Mouse (Mus musculus): ENCODE data around the gene Fam47e. TPM values are rescaled to one million over a fixed set of nuclear protein-coding genes. Genes with fewer than 3 reads are reported as not detected.

The Fam47e gene
- polyA plus RNA-seq, 1 experiment: 0.56 TPM

DNA sequence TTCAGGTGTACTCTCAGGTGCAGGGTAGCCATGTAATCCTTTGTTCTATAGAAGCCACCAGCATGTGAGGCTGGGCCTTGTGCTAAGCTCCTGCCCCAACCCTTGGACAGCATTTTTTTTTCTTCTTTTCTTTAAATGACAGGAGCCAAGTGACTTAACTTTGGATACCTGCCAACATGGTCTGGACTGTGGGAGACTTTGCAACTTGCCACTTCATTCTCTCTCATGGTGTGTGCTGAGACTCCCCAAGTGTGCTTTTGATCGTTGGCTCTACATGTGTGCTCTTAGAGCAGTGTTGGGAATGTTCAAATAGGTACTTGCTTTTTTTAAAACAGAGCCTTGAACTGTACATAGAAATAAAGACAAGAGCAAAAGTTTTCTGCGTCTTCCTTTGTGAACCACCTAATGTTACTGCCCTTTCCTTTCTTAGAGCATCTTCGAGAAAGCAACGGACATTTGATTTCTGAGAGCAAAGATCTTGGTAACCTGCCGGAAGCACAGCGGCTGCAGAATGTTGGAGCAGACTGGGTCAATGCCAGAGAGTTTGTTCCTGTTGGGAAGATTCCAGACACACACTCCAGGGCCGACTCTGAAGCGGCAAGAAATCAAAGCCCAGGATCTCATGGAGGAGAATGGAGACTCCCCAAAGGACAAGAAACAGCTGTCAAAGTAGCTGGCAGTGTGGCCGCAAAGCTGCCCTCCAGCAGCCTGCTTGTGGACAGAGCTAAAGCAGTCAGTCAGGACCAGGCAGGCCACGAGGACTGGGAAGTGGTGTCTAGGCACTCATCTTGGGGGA, 49.8 kb downstream of the Fam47e start:
- DNase-seq (ENCODE audit: low read depth): peak; percentile 26
- TF ChIP-seq POLR2A (IDR thresholded peaks at IDR 0.05; ENCODE audit: borderline replicate concordance, extremely low read depth, insufficient read depth, insufficient read length, poor library complexity, severe bottlenecking) (no peak), CTCF (IDR thresholded peaks at IDR 0.05; ENCODE audit: borderline replicate concordance, extremely low read depth, insufficient read depth, insufficient read length) (no peak)

DNA sequence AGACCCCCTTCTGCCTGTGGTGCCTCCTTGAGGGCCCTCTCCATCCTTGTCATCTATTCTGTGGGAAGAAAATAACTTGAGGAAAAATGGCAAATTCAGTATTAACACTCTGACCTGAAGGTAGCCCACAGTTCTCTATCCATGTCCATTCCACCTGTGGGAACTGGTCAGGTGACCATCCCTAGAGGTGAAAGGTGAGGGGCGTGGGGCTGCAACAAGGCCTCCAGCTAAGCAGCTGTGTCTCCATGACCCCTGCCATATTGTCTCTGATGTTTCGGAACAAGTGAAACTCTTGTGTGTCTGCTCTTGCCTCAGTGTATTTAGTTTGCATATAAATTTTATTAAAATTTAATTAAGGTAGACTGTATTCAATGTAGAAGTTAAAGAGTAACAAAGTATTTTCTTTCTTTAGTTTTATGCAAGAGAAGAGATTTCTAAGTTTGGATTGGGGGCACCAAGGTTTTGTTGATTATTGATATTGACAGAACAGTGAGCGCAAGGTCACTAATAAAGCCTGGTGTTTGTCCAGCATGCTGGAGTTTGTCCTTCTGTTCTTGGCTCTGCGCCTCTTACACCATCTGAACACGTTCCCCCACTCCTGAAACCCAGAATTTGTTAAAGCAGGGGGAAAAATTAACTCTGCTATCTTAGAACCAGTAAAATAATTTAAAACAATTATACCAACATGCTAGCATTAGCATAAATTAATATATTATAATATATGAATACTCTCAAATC, 52.8 kb downstream of the Fam47e start:
- TF ChIP-seq POLR2A (IDR thresholded peaks at IDR 0.05; ENCODE audit: borderline replicate concordance, extremely low read depth, insufficient read depth, insufficient read length, poor library complexity, severe bottlenecking) (no peak), CTCF (IDR thresholded peaks at IDR 0.05; ENCODE audit: borderline replicate concordance, extremely low read depth, insufficient read depth, insufficient read length) (no peak)
- no peak for DNase-seq (ENCODE audit: low read depth)

DNA sequence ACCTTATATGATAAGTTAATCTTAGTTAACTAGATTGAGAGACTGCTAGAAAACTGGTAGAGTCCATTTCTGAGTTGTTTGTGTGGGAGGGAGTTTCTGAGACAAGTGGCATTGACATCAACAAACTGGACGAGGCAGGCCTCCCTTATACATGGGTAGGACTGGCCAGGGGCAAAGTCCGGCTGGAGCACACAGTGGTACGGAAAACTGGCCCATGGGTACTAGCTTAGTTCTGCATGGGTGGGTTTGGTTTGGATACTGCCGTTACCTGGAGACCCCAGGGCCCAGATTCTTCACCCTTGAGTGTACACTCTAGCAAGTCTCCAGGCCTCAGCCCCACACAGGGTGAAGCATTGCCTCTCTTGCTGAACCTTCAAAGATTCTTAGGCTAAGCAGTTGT, 57.9 kb downstream of the Fam47e start:
- TF ChIP-seq POLR2A (IDR thresholded peaks at IDR 0.05; ENCODE audit: borderline replicate concordance, extremely low read depth, insufficient read depth, insufficient read length, poor library complexity, severe bottlenecking): no peak
- no peak for TF ChIP-seq CTCF (IDR thresholded peaks at IDR 0.05; ENCODE audit: borderline replicate concordance, extremely low read depth, insufficient read depth, insufficient read length)
- DNase-seq (ENCODE audit: low read depth): no peak

DNA sequence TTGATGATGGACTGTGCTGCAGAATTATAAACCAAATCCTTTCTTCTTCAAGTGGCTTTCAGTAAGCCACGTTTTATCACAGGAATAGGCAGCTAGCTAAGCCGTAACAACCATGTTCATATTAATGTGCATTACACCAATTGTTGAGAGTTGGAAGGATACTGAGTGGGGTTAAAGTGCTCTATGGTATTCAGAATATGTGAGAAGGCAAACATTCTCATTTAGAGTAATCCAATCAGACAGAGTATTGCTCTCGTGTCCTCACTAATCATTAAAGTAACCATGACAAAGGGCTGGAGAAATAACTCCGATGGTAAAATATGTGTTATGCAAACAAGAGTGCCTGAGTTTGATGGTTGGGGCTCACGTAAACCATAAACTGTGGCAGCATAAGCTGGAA, 67.0 kb downstream of the Fam47e start:
- DNase-seq (ENCODE audit: low read depth): no peak
- TF ChIP-seq POLR2A (IDR thresholded peaks at IDR 0.05; ENCODE audit: borderline replicate concordance, extremely low read depth, insufficient read depth, insufficient read length, poor library complexity, severe bottlenecking): no peak
- TF ChIP-seq CTCF (IDR thresholded peaks at IDR 0.05; ENCODE audit: borderline replicate concordance, extremely low read depth, insufficient read depth, insufficient read length): no peak

DNA sequence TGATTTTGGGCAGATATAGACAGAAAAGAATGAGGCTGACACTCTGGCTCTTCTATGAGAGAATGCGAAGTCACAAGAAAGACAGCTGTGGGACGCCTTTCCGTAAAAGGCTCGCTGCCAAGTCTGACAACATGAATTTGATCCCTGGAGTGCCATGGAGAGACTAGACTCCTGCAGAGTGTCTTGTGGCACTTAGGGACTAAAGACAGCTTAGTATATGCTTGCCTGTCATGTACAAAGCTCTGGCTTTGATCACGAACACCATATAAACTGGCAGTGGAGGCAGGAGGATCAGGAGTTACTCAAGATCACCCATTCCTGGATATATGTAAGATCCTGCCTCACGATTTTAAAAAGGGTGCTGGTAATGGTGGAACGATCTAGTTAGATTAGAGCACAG, 73.0 kb downstream of the Fam47e start:
- no peak for TF ChIP-seq CTCF (IDR thresholded peaks at IDR 0.05; ENCODE audit: borderline replicate concordance, extremely low read depth, insufficient read depth, insufficient read length)
- TF ChIP-seq POLR2A (IDR thresholded peaks at IDR 0.05; ENCODE audit: borderline replicate concordance, extremely low read depth, insufficient read depth, insufficient read length, poor library complexity, severe bottlenecking): no peak
- DNase-seq (ENCODE audit: low read depth): no peak

DNA sequence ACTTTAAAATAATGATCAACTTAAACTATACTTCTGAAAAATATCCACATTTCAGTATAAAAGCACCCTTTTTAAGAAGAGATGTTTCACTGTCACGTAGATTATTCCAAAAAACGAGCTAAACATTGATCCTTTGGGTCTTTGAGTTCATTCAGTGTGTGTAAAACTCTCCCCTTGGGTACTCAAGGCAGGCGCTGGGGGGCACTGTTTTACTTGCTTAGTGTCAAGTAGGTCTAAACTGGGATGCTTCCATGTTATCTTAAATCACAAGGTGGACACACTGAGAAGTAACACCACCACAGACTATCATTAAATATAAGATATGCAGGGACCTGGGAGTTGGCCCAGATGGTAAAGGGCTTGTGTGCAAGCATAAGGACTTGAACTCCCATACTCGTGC, 78.7 kb downstream of the Fam47e start:
- DNase-seq (ENCODE audit: low read depth): peak; percentile 13
- TF ChIP-seq POLR2A (IDR thresholded peaks at IDR 0.05; ENCODE audit: borderline replicate concordance, extremely low read depth, insufficient read depth, insufficient read length, poor library complexity, severe bottlenecking) (no peak), CTCF (IDR thresholded peaks at IDR 0.05; ENCODE audit: borderline replicate concordance, extremely low read depth, insufficient read depth, insufficient read length) (peak; percentile 12; the same call in 1 of the 2 replicates)

DNA sequence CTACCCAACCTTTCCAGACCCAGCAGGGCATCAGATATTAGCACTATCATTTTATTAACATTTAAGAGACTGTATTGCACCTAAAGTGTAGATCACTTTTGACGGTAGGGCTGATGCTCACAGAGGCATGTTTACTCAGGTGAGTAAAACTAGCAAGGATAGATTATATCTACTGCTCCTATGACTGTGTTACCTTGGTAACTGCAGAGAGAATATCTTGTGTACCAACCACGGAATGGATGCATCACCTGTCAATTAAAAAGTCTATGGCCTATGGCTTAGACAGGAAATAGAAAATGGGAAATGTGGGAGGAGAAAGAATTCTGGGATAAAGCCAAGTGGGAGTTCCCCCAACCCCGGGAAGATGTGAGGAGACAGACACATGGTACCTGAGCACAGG, 80.0 kb downstream of the Fam47e start:
- DNase-seq (ENCODE audit: low read depth): no peak
- no peak for TF ChIP-seq POLR2A (IDR thresholded peaks at IDR 0.05; ENCODE audit: borderline replicate concordance, extremely low read depth, insufficient read depth, insufficient read length, poor library complexity, severe bottlenecking)
- TF ChIP-seq CTCF (IDR thresholded peaks at IDR 0.05; ENCODE audit: borderline replicate concordance, extremely low read depth, insufficient read depth, insufficient read length): no peak

DNA sequence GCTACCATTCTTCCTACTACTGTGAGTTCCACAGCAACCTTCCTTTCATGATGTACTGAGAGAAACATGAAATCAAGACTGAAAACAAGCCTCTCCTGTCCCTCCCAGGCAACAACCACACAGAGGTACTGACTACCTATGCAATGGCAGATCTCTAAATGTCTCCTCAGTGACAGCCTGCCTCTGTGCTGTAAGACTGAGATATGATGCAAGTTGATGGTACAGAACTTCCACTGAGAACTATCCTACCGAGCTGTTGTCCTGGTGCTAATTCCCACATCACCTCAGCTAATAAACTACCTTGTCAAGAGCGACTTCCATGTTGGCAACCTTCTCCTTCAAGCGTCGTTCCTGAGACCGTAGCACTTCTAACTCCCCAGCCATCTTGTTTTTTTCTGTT, 81.0 kb downstream of the Fam47e start:
- TF ChIP-seq POLR2A (IDR thresholded peaks at IDR 0.05; ENCODE audit: borderline replicate concordance, extremely low read depth, insufficient read depth, insufficient read length, poor library complexity, severe bottlenecking): no peak
- no peak for TF ChIP-seq CTCF (IDR thresholded peaks at IDR 0.05; ENCODE audit: borderline replicate concordance, extremely low read depth, insufficient read depth, insufficient read length)
- no peak for DNase-seq (ENCODE audit: low read depth)

DNA sequence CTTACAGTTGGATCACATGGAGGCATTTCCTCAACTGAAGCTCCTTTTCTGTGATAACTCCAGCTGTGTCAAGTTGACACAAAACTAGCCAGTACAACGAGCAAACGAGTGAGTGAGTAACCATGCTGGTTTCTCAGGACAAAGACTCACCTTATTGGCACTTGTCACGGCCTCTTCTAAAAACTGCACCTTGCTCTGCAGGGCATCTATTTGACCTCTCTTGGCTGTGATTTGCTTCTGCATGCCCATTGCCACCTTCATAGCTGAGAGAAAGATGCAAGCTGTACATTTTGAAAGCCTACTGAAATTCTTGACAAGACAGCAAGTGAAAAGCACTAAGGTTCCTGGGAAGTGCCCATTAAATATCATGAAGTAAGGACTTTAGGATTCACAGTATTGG, 86.0 kb downstream of the Fam47e start:
- TF ChIP-seq POLR2A (IDR thresholded peaks at IDR 0.05; ENCODE audit: borderline replicate concordance, extremely low read depth, insufficient read depth, insufficient read length, poor library complexity, severe bottlenecking): no peak
- TF ChIP-seq CTCF (IDR thresholded peaks at IDR 0.05; ENCODE audit: borderline replicate concordance, extremely low read depth, insufficient read depth, insufficient read length): no peak
- DNase-seq (ENCODE audit: low read depth): no peak

Other genes with a start within 250 kb of the Fam47e start
- gene Sdad1, start 244.6 kb upstream of the Fam47e start, polyA plus RNA-seq (2012; rRNA removed): 18.7 and 25.4 TPM in 2 replicates
- gene Cxcl9, start 227.0 kb upstream of the Fam47e start, polyA plus RNA-seq (2012; rRNA removed): 0.03 TPM in 1 of 2 replicates, not detected in the other
- gene Art3, start 223.2 kb upstream of the Fam47e start, polyA plus RNA-seq (2012; rRNA removed): 2.1 and 3.8 TPM in 2 replicates
- gene Cxcl10, start 206.2 kb upstream of the Fam47e start, polyA plus RNA-seq (2012; rRNA removed): 0.69 and 0.70 TPM in 2 replicates
- gene Nup54, start 119.8 kb upstream of the Fam47e start, polyA plus RNA-seq (2012; rRNA removed): 53.3 and 53.6 TPM in 2 replicates
- gene Scarb2, start 48.2 kb upstream of the Fam47e start, polyA plus RNA-seq (2012; rRNA removed): 57.4 and 71.5 TPM in 2 replicates
- gene Stbd1, start 48.0 kb downstream of the Fam47e start, polyA plus RNA-seq (2012; rRNA removed): 2.0 and 3.7 TPM in 2 replicates
- 0.67 and 0.83 TPM in 2 replicates for gene Ccdc158, start 120.2 kb downstream of the Fam47e start, polyA plus RNA-seq (2012; rRNA removed)
- gene Shroom3, start 128.4 kb downstream of the Fam47e start, polyA plus RNA-seq (2012; rRNA removed): 5.3 and 8.0 TPM in 2 replicates